Mouse (Mus musculus) heart, postnatal 0 days (tissue): ENCODE data around the gene Hdhd3. TPM values are rescaled to one million over a fixed set of nuclear protein-coding genes. Genes with fewer than 3 reads are reported as not detected.
A peak's percentile ranks its signal among the peaks of the same experiment; 100 is the strongest.
"Not testable (repeated sequence)": the region's sequence is repeated elsewhere in the genome, so short reads cannot be mapped to it uniquely, and the experiment has no call there.

Source experiments
- ATAC-seq: fragments of 200-750 bp; cut with Nextera tagmentation; 2 replicates; pipeline ENCODE4 v1.8.0; 2017; ENCODE audit warnings: low read depth, moderate number of reproducible peaks, moderate library complexity; ENCODE audit not compliant: insufficient read depth
- DNase-seq: peaks from one replicate; pipeline ENCODE4 v3.0.0-alpha.2; 2016; ENCODE audit warnings: low spot score
- H3K27ac ChIP-seq: fragments of 300-500 bp; sonication (generic); 2 replicates; pipeline ENCODE4 v1.5.1; 2014; ENCODE audit warnings: low read depth, mild to moderate bottlenecking
- H3K27me3 ChIP-seq: fragments of 300-500 bp; sonication (generic); 2 replicates; pipeline ENCODE4 v1.6.1; 2014; ENCODE audit warnings: low read length, mixed read lengths; ENCODE audit not compliant: control insufficient read depth, insufficient read depth
- H3K36me3 ChIP-seq: fragments of 300-500 bp; sonication (generic); replicated peaks from 2 replicates; pipeline ENCODE4 v1.6.1; 2014; ENCODE audit warnings: low read length, mixed read lengths; ENCODE audit not compliant: control insufficient read depth, insufficient read depth
- H3K4me1 ChIP-seq: fragments of 300-500 bp; sonication (generic); 2 replicates; pipeline ENCODE4 v1.6.1; 2014; ENCODE audit warnings: antibody characterized with exemption; ENCODE audit not compliant: control insufficient read depth, insufficient read depth
- H3K4me2 ChIP-seq: fragments of 300-500 bp; sonication (generic); 2 replicates; pipeline ENCODE4 v1.6.1; 2014; ENCODE audit warnings: low read depth, mild to moderate bottlenecking, low read length, moderate library complexity
- H3K4me3 ChIP-seq: fragments of 300-500 bp; sonication (generic); 2 replicates; pipeline ENCODE4 v1.5.1; 2014; ENCODE audit warnings: low read depth, low read length
- H3K9ac ChIP-seq: fragments of 300-500 bp; sonication (generic); replicated peaks from 2 replicates; pipeline ENCODE4 v1.6.1; 2014; ENCODE audit warnings: low read depth, low read length, mixed read lengths
- H3K9me3 ChIP-seq: fragments of 300-500 bp; sonication (generic); replicated peaks from 2 replicates; pipeline ENCODE4 v1.6.1; 2016; ENCODE audit warnings: low read length; ENCODE audit not compliant: control insufficient read depth
- CTCF ChIP-seq: IDR thresholded peaks from 2 replicates; pipeline ENCODE4 v1.5.1; 2016; ENCODE audit warnings: antibody characterized with exemption, control low read depth, low read depth
- EP300 ChIP-seq: IDR thresholded peaks from 2 replicates; pipeline ENCODE4 v1.6.1; 2016; ENCODE audit warnings: antibody characterized with exemption, low read depth
- WGBS: fragments of 180-500 bp; shearing (Covaris S2); extraction: QIAGEN DNeasy Blood & Tissue Kit; methylation state at CpG from one replicate; pipeline ENCODE4 v1.1.7; 2014; 5-methylcytosine and 5-hydroxymethylcytosine counted together
- polyA plus RNA-seq: library from polyadenylated mRNA; unstranded; fragments of >200 nt; fragmentation: Nextera tagmentation; extraction: Ambion mirVana; gene quantifications from 2 replicates; pipeline ENCODE4 v1.2.1, GENCODE M21; 2015
- total RNA-seq: library from RNA; depleted of rRNA; stranded (reverse); fragments of >200 nt; gene quantifications from 2 replicates; pipeline ENCODE4 v1.2.3, GENCODE M21; 2014; ENCODE audit warnings: low replicate concordance

Gene Hdhd3
- total and polyA plus RNA-seq, 2 experiments from 2014 or later: 9.7 to 17.8 TPM

GRCm38 (mm10) chr4:62480709-62481605, 22.3 kb downstream of the Hdhd3 start:
- TF ChIP-seq EP300: no peak
- TF ChIP-seq CTCF: no peak
- peaks cover 8% of the 10 kb centered on the region for H3K27me3 ChIP-seq

GRCm38 (mm10) chr4:62479937-62480708, 23.1 kb downstream of the Hdhd3 start, which contains the start of gene Bspry:
Gene Bspry (plus strand): TSS chr4:62480053.
- 3% methylated on average over 59 of the region's 71 CpGs for WGBS
- Histone ChIP-seq H3K4me3 (peak within 1 kb of the TSS; percentile 47), H3K4me1 (peaks cover 11% of the 10 kb centered on the region; the same call in 1 of the 2 replicates), H3K36me3 (no peaks in the 10 kb centered on the region), H3K27ac (no peak within 1 kb of the TSS), H3K27me3 (peaks cover 8% of the 10 kb centered on the region), H3K9me3 (no peaks in the 10 kb centered on the region), H3K4me2 (peak within 1 kb of the TSS; percentile 79), H3K9ac (0 out of 2 replicates have a peak within 1 kb of the TSS, but pooled peaks have one; percentile 7)
- TF ChIP-seq EP300 (no peak), CTCF (no peak)
- no peak for DNase-seq
- ATAC-seq: peak; percentile 63

More at GRCm38 (mm10) chr4:62480709-62481605, 22.3 kb downstream of the Hdhd3 start:
- Histone ChIP-seq H3K27ac (no peak overlapping the region), H3K4me1 (peaks cover 11% of the 10 kb centered on the region; the same call in 1 of the 2 replicates), H3K9me3 (no peaks in the 10 kb centered on the region), H3K4me2 (no peak overlapping the region), H3K4me3 (no peak overlapping the region), H3K36me3 (no peaks in the 10 kb centered on the region), H3K9ac (no peak overlapping the region)
- DNase-seq (no peak), ATAC-seq (no peak)
- WGBS: 32% methylated on average over 10 of the region's 10 CpGs

GRCm38 (mm10) chr4:62479593-62479936, 23.7 kb downstream of the Hdhd3 start:
- H3K36me3 ChIP-seq, H3K27ac ChIP-seq, DNase-seq, H3K27me3 ChIP-seq, H3K9ac ChIP-seq, ATAC-seq, H3K9me3 ChIP-seq: not testable (repeated sequence)
- WGBS: 14% methylated on average over 11 of the region's 11 CpGs
- H3K4me2 ChIP-seq: peak overlapping the region; percentile 79
- TF ChIP-seq CTCF: peak; percentile 29
- H3K4me3 ChIP-seq: peak overlapping the region; percentile 47
- H3K4me1 ChIP-seq: peaks cover 11% of the 10 kb centered on the region; the same call in 1 of the 2 replicates

GRCm38 (mm10) chr4:62477542-62478244, 25.6 kb downstream of the Hdhd3 start:
- DNase-seq (no peak), ATAC-seq (no peak)
- 71% methylated on average over 6 of the region's 6 CpGs for WGBS
- Histone ChIP-seq H3K9ac (no peak overlapping the region), H3K36me3 (no peaks in the 10 kb centered on the region), H3K4me1 (peaks cover 11% of the 10 kb centered on the region; the same call in 1 of the 2 replicates), H3K4me2 (no peak overlapping the region), H3K9me3 (no peaks in the 10 kb centered on the region), H3K27me3 (peaks cover 8% of the 10 kb centered on the region), H3K4me3 (no peak overlapping the region), H3K27ac (no peak overlapping the region)
- TF ChIP-seq EP300 (no peak), CTCF (no peak)

GRCm38 (mm10) chr4:62475793-62476192, 27.5 kb downstream of the Hdhd3 start:
- H3K9ac ChIP-seq: no peak overlapping the region
- H3K36me3 ChIP-seq: no peaks in the 10 kb centered on the region
- H3K27ac ChIP-seq: no peak overlapping the region
- ATAC-seq (no peak), DNase-seq (no peak)
- TF ChIP-seq EP300 (no peak), CTCF (no peak)
- H3K9me3 ChIP-seq: no peaks in the 10 kb centered on the region
- H3K27me3 ChIP-seq: peaks cover 8% of the 10 kb centered on the region
- H3K4me1 ChIP-seq: peaks cover 11% of the 10 kb centered on the region; the same call in 1 of the 2 replicates
- 87% methylated on average over 6 of the region's 6 CpGs for WGBS
- H3K4me3 ChIP-seq: no peak overlapping the region
- no peak overlapping the region for H3K4me2 ChIP-seq
